Mouse (Mus musculus): Measurements from ENCODE around the gene Slc7a11. TPM values are rescaled to one million over a fixed set of nuclear protein-coding genes. Genes with fewer than 3 reads are reported as not detected.

The Slc7a11 gene
- polyA plus RNA-seq (2015; fragmentation: Nextera tagmentation; extraction: Ambion mirVana): 3.1 and 3.2 TPM in 2 replicates

DNA sequence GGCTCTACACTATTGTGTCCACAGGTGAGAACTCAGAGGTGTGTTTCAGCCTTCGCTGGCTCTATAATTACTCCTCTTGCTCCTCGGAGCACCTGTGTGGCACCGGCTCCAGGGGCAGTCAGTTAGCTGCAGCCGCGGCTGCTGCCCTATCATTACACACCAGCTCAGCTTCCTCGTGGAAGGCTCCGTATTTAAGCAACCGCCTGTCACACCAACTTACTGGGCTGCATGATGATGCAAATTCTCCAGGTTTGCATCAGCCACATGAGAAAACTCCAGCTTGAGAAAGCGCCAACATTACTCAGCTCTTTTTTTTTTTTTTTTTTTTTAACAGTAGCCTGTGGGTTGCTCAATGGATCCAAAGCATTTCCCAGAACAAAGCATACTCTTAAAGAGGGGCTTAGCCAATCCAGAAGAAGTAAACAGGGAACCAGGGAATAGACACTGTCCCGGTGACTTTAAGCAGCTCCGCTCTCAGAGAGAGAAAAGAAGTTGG, at the start of gene Slc7a11:
Gene Slc7a11 (minus strand): TSS at position 194 of the 496 bp plus-strand sequence.
- WGBS: under 1% methylated on average over 11 of the region's 11 CpGs
- peak within 1 kb of the TSS; percentile 60 for H3K4me2 ChIP-seq
- H3K4me1 ChIP-seq (replicated peaks): peaks cover 18% of the 10 kb centered on the region
- peak; percentile 71 for ATAC-seq (ENCODE audit: low FRiP score, low read depth)
- no peaks in the 10 kb centered on the region for H3K27me3 ChIP-seq
- H3K9ac ChIP-seq: no peak within 1 kb of the TSS
- peak within 1 kb of the TSS; percentile 27 for H3K4me3 ChIP-seq
- H3K27ac ChIP-seq (replicated peaks): 0 out of 2 replicates have a peak within 1 kb of the TSS, but pooled peaks have one; percentile 21
- no peaks in the 10 kb centered on the region for H3K36me3 ChIP-seq
- no peaks in the 10 kb centered on the region for H3K9me3 ChIP-seq

DNA sequence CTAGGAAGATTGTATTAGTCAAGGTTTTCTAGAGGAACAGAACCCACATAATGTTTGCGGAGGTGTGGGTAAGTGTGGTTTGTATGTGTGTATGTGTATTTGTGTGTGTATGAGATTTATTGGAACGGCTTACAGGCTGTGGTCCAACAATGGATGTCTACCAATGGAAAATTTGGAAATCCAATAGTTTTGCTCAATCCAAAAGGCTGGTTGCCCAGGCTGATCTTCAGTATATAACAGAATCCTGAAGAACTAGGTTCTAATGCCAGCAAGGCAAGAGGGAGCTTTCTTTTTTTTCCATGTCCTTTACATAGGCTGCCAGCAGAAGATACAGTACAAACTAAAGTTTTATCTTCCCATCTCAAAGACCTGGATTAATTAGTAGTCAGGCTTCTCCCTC, 48.3 kb upstream of the Slc7a11 start:
- no peak overlapping the region for H3K27ac ChIP-seq (replicated peaks)
- no peak overlapping the region for H3K9ac ChIP-seq
- no peaks in the 10 kb centered on the region for H3K27me3 ChIP-seq
- 96% methylated on average over 2 of the region's 2 CpGs for WGBS
- ATAC-seq (ENCODE audit: low FRiP score, low read depth): no peak
- no peaks in the 10 kb centered on the region for H3K36me3 ChIP-seq
- H3K9me3 ChIP-seq: no peaks in the 10 kb centered on the region
- no peak overlapping the region for H3K4me3 ChIP-seq
- H3K4me1 ChIP-seq (replicated peaks): no peaks in the 10 kb centered on the region
- no peak overlapping the region for H3K4me2 ChIP-seq

DNA sequence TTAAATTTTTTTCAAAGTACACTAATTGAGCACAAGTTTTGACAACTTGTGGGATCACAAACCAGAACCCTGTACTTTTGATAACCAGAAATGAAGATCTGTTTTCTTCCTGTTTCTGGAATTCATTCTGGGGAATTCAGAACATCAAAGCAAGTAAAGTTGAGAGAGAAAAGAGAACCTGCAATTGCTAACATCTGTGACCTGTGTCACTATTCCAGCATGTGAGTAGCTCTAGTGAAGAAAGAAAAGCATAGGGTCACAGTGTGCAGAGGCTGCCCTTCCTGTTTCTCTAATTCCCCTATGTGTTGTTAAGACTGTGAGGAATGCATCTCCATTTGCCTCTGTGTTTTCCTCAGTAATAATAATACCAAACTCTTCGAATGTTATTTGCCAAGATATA, 40.7 kb upstream of the Slc7a11 start:
- no peak overlapping the region for H3K4me3 ChIP-seq
- H3K4me1 ChIP-seq (replicated peaks): no peaks in the 10 kb centered on the region
- H3K27me3 ChIP-seq: no peaks in the 10 kb centered on the region
- ATAC-seq (ENCODE audit: low FRiP score, low read depth): no peak
- no peaks in the 10 kb centered on the region for H3K36me3 ChIP-seq
- H3K4me2 ChIP-seq: no peak overlapping the region
- H3K9me3 ChIP-seq: no peaks in the 10 kb centered on the region
- no peak overlapping the region for H3K27ac ChIP-seq (replicated peaks)
- no peak overlapping the region for H3K9ac ChIP-seq
- WGBS: 83% methylated on average over 1 of the region's 1 CpGs

DNA sequence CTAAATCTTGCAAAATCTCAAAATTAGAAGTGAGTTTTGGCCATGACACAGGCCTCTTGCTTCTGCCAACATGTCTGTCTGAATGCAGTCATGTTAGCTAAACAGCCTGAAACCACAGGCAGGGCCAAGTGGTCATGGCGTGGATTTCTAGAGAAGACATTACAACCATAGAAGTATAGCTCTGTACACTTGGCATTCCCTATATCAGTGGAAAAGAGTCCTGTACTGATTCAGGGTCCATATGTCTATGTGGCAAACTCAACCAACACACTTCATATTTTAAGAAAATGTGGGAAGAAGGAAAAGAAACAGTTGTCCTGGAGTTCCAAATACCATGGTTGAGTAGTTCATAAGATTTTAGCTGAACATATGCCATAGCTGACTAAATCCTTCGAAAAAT, 18.8 kb upstream of the Slc7a11 start:
- Histone ChIP-seq H3K27ac (replicated peaks) (no peak overlapping the region), H3K36me3 (no peaks in the 10 kb centered on the region), H3K9ac (no peak overlapping the region), H3K4me2 (no peak overlapping the region), H3K9me3 (no peaks in the 10 kb centered on the region), H3K27me3 (no peaks in the 10 kb centered on the region), H3K4me1 (replicated peaks) (no peaks in the 10 kb centered on the region), H3K4me3 (no peak overlapping the region)
- ATAC-seq (ENCODE audit: low FRiP score, low read depth): no peak
- 87% methylated on average over 2 of the region's 2 CpGs for WGBS

DNA sequence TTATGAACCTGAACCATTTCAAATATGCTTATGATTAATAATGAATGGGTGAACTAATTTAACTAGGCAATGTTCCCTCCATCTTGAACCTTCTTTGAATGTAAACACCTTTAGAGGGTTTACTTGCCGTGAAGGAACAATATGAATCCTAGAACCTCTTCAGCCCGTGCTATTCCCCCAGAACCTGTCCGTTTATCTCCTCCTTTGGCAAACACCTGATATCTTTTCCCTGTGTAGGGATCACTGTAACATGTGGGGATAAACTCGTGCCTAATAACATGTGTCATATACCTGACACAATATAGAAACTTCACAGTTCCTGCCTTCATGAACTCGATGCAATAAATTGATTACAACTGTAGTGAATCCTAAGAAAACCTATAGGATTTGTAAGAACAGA, 13.7 kb upstream of the Slc7a11 start:
- H3K9me3 ChIP-seq: no peaks in the 10 kb centered on the region
- no peak overlapping the region for H3K4me2 ChIP-seq
- no peaks in the 10 kb centered on the region for H3K36me3 ChIP-seq
- H3K4me3 ChIP-seq: no peak overlapping the region
- H3K27ac ChIP-seq (replicated peaks): no peak overlapping the region
- H3K4me1 ChIP-seq (replicated peaks): no peaks in the 10 kb centered on the region
- no peaks in the 10 kb centered on the region for H3K27me3 ChIP-seq
- no peak for ATAC-seq (ENCODE audit: low FRiP score, low read depth)
- H3K9ac ChIP-seq: no peak overlapping the region
- WGBS: 88% methylated on average over 5 of the region's 5 CpGs

DNA sequence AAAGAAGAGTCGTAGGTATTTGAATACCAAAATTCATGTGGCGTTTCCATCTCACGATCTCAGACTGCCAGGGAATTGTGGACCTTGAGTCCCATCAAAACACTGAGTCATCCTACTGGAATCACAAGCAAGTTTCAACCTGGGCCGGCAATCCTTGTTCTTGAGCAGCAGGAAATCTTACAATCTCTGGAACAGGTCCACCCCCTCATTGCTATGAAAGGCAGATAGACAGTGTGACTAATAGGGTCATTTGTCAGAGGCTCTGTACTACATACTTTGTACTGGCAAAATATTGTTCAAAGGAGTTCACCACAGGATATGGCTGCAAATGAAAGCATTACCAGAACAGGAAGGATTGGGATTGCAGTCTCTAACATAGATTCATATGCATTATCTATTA, 13.2 kb upstream of the Slc7a11 start:
- no peak for ATAC-seq (ENCODE audit: low FRiP score, low read depth)
- Histone ChIP-seq H3K27me3 (no peaks in the 10 kb centered on the region), H3K36me3 (no peaks in the 10 kb centered on the region), H3K9me3 (no peaks in the 10 kb centered on the region), H3K9ac (no peak overlapping the region), H3K4me2 (no peak overlapping the region), H3K4me3 (no peak overlapping the region), H3K4me1 (replicated peaks) (no peaks in the 10 kb centered on the region), H3K27ac (replicated peaks) (no peak overlapping the region)
- WGBS: 59% methylated on average over 4 of the region's 4 CpGs

DNA sequence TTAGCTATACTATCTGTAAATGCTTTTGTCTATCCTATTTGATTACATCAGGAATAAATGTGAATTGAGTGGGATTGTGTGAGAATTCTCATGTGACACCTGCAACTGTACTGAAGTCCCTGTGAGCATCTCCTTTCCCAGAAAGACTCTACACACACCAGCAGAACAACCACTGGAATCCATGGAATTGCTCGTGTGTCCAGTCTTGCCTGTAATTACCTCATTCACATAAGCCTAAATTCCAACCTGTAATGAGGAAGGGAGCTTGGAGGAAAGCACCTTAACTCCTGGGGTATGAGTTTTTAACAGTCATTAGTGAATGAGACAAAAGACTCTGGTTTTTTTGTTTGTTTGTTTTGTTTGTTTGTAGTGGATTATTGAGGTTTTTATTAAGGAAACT, 12.6 kb upstream of the Slc7a11 start:
- Histone ChIP-seq H3K4me3 (no peak overlapping the region), H3K9me3 (no peaks in the 10 kb centered on the region), H3K27ac (replicated peaks) (no peak overlapping the region), H3K4me2 (no peak overlapping the region), H3K36me3 (no peaks in the 10 kb centered on the region), H3K27me3 (no peaks in the 10 kb centered on the region), H3K4me1 (replicated peaks) (no peaks in the 10 kb centered on the region), H3K9ac (no peak overlapping the region)
- ATAC-seq (ENCODE audit: low FRiP score, low read depth): no peak
- WGBS: 74% methylated on average over 1 of the region's 1 CpGs

DNA sequence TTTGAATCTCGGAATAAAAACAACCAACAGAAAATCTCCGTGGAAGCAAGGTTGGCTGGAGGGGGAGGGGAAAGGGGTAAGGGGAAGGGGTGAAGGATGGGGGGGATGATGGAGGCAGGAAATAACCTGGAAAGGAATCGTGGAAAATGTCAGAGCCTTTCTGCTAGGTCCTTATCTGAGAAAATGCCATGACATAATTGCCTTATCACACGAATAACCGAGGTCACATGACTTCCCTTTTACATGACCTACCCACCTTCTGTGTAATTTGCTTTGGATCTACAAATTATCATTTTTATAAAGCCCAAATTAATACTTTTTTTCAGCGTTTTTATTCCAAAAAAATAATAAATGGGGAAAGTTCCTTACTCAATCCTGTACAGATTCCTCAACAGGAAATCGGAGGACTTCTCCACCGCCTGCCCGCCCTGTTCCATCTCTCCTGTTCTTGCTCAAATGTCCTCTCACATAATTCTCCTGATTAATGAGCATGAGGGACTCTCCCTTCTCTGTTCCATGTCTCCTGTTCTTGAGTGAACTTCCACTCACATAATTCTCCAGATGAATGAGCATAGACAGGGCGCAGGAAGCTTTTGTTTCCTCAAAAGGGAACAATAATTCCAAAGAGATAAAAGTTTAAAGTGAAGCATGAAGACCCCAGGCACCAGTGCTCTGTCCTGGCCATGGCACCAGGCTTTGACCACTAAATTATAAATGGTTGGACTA, 1.8 kb upstream of the Slc7a11 start:
- no peaks in the 10 kb centered on the region for H3K9me3 ChIP-seq
- WGBS: 64% methylated on average over 10 of the region's 10 CpGs
- no peak overlapping the region for H3K9ac ChIP-seq
- H3K36me3 ChIP-seq: no peaks in the 10 kb centered on the region
- 0 out of 2 replicates have a peak, but pooled peaks cover 2% of the 10 kb centered on the region for H3K27me3 ChIP-seq
- no peak for ATAC-seq (ENCODE audit: low FRiP score, low read depth)
- no peak overlapping the region for H3K27ac ChIP-seq (replicated peaks)
- H3K4me1 ChIP-seq (replicated peaks): peaks cover 18% of the 10 kb centered on the region
- no peak overlapping the region for H3K4me2 ChIP-seq
- H3K4me3 ChIP-seq: no peak overlapping the region

DNA sequence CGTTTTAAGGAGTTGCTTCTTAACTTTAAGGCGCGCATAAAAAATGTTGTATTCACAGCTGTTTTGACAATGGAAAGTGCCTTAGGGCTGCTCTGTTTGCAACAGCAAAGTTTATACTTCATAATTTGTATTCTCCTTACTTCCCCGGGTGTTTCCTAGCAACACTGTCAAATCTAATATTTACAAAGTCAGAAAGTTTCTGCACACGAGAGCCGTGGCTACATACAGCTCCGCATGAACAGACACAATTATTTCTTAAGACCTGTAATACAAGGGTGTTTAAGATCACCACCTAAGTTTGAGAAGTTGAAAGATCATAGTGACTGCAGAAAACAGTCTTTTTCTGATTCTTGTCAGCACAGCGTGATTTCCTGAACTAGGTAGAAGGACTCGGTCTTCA, 528 bp upstream of the Slc7a11 start:
- H3K27ac ChIP-seq (replicated peaks): no peak overlapping the region
- peak overlapping the region; percentile 60 for H3K4me2 ChIP-seq
- H3K36me3 ChIP-seq: no peaks in the 10 kb centered on the region
- no peaks in the 10 kb centered on the region for H3K9me3 ChIP-seq
- 12% methylated on average over 9 of the region's 9 CpGs for WGBS
- peak overlapping the region; percentile 27 for H3K4me3 ChIP-seq
- no peak for ATAC-seq (ENCODE audit: low FRiP score, low read depth)
- H3K9ac ChIP-seq: no peak overlapping the region
- H3K4me1 ChIP-seq (replicated peaks): peaks cover 18% of the 10 kb centered on the region
- no peaks in the 10 kb centered on the region for H3K27me3 ChIP-seq

DNA sequence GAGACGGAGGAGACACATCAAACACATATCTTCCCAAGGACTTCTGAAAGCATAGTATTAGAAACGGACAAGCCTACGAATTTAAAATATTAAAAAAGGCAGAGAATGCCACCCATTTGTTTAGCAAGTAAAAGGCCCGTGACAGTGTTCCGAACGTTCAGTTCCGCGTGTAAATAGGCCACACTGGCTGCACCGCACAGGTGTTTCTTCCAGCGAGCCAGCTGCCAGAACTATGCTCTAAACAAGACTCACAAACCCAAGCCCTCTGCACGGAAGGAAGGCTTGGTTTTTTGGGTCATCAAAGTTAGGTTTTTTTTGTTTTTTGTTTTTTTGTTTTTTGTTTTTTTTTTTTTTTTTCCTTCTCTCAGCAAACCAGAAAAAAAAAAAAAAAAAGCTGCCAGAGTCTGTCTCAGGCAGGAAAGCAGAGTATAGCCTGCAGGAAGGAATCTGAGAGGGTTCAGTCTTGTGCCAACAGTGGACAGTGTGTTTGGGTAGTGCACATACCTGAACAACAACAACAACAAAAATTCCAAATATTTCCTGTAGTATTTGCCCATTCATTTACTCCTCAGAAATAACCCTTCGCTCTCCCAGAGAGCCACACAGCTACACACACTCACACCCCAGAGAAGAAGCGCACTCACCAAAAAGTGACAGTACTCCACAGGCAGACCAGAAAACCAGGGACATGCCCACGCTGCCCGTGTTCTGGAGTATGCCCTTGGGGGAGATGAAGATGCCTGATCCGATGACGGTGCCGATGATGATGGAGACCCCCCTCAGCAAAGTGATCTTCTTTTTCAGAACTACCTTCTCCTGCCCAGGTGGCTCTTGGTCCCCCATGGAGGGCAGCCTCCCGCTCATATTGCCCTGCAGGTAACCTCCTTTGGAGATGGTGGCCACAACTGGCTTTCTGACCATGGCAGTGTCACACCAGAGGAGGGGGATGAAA, 797 bp downstream of the Slc7a11 start:
- peak overlapping the region; percentile 60 for H3K4me2 ChIP-seq
- H3K4me3 ChIP-seq: peak overlapping the region; percentile 27
- H3K27me3 ChIP-seq: no peaks in the 10 kb centered on the region
- H3K4me1 ChIP-seq (replicated peaks): peaks cover 18% of the 10 kb centered on the region
- 0 out of 2 replicates have a peak, but pooled peaks have one; percentile 24 for ATAC-seq (ENCODE audit: low FRiP score, low read depth)
- no peaks in the 10 kb centered on the region for H3K36me3 ChIP-seq
- no peak overlapping the region for H3K9ac ChIP-seq
- H3K9me3 ChIP-seq: no peaks in the 10 kb centered on the region
- no peak overlapping the region for H3K27ac ChIP-seq (replicated peaks)
- WGBS: 75% methylated on average over 19 of the region's 19 CpGs

DNA sequence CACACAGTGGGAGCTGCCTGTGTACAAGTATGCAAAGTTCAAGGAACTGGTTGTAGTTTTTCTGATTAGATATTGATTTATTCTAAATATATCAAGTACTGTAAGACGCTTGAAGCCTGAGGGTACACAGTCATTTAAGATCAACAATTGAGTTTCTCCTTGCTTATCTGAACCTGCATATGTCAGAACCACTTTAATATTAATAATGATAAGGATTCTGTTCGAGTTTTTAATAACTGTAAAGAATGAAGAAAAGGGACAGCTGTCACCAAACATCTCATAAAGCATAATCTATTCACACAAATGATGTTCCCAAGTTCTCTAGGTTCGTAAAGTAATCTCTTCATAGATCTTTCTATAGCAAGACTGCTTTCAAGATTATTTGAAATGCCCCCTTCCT, 2.1 kb downstream of the Slc7a11 start:
- Histone ChIP-seq H3K9me3 (no peaks in the 10 kb centered on the region), H3K4me2 (no peak overlapping the region), H3K4me1 (replicated peaks) (peaks cover 18% of the 10 kb centered on the region), H3K27me3 (no peaks in the 10 kb centered on the region), H3K9ac (no peak overlapping the region), H3K36me3 (no peaks in the 10 kb centered on the region), H3K4me3 (no peak overlapping the region), H3K27ac (replicated peaks) (no peak overlapping the region)
- WGBS: 84% methylated on average over 3 of the region's 3 CpGs
- ATAC-seq (ENCODE audit: low FRiP score, low read depth): no peak

DNA sequence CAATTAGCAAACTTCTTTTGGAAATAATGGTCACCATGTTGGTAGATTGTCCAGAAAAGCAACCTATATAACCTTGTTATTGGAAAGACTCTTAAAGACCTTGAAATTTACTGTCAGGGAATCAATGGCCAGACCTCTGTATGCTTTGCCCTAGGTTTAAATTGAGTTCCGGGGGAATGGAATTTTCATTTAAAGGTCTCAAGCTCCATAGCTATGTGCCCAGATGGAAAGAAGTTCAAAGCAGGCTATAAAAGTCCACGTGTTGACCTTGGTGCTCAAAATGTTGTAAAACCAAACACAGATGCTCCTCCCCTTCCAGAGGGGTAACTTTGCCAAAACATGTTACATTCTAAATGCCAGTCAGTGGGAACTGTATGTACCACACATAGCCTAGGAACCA, 3.0 kb downstream of the Slc7a11 start:
- no peak overlapping the region for H3K4me3 ChIP-seq
- no peak for ATAC-seq (ENCODE audit: low FRiP score, low read depth)
- H3K36me3 ChIP-seq: no peaks in the 10 kb centered on the region
- 94% methylated on average over 2 of the region's 2 CpGs for WGBS
- H3K9me3 ChIP-seq: no peaks in the 10 kb centered on the region
- no peak overlapping the region for H3K4me2 ChIP-seq
- no peak overlapping the region for H3K27ac ChIP-seq (replicated peaks)
- no peak overlapping the region for H3K9ac ChIP-seq
- H3K4me1 ChIP-seq (replicated peaks): peaks cover 18% of the 10 kb centered on the region
- no peaks in the 10 kb centered on the region for H3K27me3 ChIP-seq
